Mouse (Mus musculus) A20 (cell line): Measurements from ENCODE around the gene Cirbp.
"Not testable (repeated sequence)": the region's sequence is repeated elsewhere in the genome, so short reads cannot be mapped to it uniquely, and the experiment has no call there.

Source experiments
- DNase-seq: peaks from one replicate; pipeline ENCODE4 v3.0.0-alpha.2; 2011; ENCODE audit warnings: low read depth, low spot score

Gene Cirbp

DNA sequence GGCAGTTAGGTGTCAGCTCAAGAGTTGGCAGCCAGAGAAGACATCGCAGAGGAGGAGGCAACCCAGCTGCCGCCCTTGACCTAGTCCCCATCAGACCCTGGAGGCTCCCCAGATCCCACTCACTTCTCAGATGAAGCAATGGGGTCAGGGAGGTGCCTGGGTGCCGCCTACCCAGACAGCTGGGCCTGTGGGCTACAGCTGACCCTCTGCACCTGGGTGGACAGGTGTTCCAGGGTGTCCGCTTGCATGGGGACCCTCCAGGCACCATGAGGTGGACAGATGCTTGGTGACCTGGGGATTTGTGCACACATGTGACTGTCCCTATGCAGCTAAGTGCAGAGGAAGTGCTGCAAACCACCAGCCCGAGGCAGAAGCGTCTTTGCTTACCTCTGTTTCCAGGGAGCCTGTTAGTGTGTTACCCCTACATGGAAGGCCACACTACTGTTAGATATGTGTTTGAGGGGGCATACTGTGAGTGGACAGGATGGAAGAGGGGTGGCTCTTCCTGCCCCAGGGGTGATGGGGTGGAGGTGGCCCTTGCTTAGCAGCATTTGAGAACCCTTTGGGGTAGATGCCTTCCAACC is 3.0 kb upstream of the Cirbp start:
- DNase-seq, result no peak

DNA sequence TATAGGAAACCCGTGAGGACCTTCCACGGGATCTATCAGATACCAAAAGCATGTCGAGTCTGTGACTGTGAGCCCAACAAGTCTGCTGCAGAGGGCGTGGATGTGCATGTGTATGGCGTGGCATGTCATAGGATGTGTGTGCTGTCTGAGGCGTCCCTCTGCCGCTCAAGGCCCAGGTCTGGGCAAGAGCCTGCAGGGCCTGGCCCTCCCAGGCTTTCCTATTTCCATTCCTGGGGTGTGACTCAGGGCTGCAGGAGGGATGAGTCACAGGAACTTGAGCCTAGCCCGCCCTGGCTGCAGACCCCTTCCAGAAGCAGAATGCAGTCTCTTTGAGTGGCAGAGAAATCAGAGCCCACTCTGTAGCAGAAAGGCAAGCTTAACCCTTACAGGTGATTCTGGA is 2.1 kb upstream of the Cirbp start:
- no peak for DNase-seq

DNA sequence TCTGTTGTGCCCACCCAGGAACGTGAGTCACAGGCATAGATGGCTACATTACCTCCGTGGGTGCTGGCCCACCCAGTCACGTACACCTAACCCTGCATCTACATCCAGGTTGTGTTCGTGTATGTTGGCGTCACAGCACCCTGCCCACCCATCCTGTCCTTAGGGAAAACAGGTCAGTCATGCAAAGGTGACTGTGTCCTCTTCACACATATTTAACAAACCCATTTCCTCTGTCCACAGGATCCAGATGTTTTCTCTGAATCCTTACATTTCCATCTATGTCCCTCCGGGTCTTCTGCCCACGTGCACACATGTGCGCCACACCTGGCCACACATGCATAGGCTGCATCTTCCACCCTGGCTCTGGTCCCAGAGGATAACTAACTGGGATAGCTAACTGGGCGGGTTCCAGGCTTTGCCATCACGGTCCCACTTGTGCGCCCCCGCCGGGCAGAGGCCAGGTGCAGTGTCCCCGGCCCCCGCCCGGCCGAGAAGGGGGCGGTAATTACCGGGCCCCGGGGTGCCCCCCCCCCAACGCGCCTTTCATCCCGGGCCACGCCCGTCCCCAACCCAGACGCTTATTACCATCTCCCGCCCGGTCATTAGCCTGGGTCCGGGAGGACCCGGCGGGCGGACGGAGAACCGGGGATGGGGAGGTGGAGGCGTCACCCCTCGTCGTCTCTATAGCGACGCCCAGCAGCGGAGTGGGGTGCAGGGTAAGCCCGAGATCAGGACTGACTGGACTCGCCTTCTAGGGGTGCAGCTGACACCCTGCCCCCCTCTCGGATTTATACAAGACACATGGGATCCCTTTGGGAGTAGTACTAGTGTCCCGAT is 1.4 kb upstream of the Cirbp start:
- DNase-seq, result no peak

DNA sequence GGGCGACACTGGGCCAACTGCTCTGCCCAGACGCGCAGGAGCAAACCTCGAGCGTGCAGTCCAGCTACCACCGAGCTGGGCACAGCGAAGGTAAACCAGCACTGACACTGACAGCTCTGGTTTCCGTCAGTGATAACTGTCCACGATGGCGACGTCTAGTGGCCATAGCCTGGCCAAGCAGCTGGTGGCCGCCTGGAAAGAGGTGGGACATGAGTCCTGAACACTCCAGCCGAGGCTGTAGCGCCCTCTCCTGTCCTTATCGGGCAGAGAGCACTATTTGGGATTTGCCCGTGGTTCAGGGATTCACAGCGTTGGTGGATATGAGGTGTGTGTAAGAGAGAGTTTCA is 814 bp upstream of the Cirbp start:
- DNase-seq, result peak; percentile 96

DNA sequence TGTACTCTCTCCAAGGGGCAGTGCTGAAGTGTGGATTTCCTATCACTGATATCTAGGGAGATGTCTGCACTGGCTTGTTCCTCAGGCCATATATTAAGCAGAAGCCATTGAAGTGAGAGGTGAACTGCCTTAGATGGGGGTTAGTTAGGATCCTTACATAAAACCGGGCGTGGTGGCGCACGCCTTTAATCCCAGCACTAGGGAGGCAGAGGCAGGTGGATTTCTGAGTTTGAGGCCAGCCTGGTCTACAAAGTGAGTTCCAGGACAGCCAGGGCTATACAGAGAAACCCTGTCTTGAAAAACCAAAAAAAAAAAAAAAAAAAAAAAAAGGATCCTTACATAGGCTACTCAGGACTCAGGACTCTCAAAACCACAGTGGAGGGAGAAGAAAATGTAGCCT is 351 bp downstream of the Cirbp start:
- not testable (repeated sequence) for DNase-seq

DNA sequence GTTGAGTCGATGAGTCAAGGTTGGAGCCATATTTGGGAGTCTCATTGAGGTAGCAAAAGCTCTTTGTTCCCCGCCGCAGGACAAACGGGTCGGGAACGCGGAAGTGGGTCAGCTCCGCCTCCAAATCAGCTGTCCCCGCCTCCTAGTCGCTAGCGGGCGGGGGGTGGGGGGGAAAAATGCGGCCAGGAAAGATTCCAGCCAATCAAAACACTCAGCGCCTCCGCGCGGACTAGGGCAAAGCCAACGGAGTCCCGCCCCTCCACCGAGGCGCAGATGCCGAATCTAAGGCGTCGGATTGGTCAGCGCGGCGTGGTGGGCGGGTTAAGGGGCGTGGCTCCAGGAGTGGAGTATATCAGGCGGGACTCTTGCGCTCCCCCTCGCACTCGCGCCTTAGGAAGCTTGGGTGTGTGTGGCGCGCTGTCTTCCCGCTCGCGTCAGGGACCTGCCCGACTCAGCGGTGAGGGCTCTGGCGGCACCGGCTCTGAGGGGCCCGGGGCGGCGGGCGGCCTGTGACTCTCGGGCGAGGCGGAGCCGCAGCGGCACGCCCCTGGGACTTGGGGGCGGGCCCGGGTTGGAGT is 1.8 kb downstream of the Cirbp start:
- DNase-seq, result peak; percentile 99

DNA sequence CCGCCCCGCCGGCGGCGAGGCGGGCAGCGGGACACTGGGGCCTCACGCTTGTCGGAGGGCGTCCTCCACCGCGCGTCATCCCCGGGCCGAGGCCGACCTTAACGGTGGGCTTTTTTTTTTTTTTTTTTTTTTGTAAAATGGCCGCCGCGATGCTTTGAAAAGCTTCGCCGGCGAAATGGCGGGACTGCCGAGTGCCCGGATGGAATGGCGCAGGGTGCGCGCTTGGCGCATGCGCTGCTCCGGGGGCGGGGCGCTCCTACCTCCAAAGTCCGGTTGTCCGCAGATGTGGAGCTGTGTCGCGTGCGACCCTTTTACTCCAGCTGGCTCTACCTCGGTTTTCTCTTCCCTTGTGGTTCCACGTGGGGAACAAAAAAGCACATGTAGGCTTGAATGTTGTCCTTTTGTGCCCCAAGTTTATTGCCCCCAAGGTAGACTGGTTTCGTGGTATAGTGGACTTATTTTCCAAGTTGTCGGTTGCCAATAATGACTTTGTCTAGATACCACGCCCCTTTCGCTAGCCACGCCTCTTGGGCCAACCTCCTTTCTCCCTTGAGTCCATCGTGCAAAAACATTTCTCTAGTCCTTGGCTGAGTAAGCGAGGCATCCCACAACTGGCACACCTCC is 2.4 kb downstream of the Cirbp start:
- peak; percentile 97 for DNase-seq

DNA sequence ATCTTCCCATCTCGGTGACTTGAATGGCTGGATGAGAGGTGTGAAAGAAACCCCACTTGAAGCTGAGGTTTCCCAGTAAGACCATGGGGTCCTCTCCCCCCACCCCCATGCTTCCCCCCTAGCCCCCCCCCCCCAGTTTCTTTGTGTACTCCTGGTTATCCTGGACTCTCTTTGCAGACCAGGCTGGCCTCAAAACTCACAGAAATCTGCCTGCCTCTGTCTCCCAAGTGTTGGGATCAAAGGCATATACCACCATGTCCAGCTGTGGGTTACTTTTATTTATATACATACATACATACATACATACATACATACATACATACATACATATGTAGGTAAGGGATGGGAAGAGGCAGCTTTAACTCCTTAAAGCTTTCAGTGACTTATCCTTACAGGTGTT is 3.3 kb downstream of the Cirbp start:
- DNase-seq, result no peak

DNA sequence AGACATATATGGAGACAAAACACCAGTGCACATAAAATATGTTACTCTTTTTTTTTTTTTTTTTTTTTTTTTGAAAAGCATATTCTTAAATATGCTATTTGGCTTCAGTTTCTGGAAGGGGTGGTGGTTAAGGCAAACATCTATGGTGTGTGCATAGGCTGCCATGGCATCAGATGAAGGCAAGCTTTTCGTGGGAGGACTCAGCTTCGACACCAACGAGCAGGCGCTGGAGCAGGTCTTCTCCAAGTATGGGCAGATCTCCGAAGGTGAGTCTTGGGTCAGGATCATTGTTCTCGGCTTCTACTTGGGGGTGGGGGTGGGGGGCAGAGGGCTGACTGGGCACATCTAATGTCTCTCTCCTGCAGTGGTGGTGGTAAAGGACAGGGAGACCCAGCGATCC is 3.9 kb downstream of the Cirbp start:
- DNase-seq, result no peak

DNA sequence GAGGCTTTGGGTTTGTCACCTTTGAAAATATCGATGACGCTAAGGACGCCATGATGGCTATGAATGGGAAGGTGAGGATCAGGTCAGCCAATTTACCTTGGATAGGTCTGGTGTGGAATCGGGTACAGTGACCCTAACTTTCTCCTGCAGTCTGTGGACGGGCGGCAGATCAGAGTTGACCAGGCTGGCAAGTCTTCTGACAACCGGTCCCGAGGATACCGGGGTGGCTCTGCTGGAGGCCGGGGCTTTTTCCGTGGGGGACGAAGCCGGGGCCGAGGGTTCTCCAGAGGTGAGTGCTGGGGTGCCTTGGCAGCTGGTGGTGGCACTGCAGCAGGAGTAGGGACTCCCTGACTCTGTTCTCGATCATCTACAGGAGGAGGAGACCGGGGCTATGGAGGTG is 4.3 kb downstream of the Cirbp start:
- no peak for DNase-seq

DNA sequence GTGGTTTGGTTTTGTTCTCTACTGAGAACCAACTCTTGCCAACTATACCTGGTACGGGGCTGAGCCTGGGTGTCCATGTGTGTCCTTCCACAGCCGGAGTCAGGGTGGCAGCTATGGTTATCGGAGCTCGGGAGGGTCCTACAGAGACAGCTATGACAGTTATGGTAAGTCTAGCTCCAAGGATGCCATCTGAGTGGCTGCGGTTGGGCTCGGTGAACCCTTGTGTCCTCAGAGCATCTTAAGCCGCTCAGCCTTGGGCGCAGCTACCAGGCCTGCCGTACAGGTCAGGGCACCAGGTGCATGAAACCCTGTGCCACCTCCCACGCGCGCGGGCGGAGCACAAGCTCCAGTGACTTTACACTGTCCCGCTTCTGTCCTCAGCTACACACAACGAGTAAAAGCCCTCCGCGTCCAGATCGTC is 4.8 kb downstream of the Cirbp start:
- DNase-seq, result no peak

DNA sequence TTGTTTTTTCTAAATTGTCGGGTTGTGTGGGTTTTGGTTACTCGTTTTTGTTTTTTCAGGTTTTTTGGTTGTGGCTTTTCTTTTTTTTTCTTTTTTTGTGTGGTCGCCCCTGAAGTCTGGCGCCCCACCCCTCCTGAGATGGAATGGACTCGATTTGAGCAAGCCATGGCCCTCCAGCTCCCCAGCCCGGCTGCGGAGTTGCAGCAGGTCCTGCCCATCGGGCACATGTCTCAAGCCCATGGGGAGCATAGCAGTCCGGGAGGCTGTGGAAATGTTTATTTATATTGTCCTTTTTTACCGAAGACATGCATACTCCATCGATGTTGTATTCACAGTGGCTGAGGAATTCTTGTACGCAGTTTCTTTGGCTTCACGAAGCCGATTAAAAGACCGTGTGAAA is 5.5 kb downstream of the Cirbp start:
- DNase-seq, result no peak

DNA sequence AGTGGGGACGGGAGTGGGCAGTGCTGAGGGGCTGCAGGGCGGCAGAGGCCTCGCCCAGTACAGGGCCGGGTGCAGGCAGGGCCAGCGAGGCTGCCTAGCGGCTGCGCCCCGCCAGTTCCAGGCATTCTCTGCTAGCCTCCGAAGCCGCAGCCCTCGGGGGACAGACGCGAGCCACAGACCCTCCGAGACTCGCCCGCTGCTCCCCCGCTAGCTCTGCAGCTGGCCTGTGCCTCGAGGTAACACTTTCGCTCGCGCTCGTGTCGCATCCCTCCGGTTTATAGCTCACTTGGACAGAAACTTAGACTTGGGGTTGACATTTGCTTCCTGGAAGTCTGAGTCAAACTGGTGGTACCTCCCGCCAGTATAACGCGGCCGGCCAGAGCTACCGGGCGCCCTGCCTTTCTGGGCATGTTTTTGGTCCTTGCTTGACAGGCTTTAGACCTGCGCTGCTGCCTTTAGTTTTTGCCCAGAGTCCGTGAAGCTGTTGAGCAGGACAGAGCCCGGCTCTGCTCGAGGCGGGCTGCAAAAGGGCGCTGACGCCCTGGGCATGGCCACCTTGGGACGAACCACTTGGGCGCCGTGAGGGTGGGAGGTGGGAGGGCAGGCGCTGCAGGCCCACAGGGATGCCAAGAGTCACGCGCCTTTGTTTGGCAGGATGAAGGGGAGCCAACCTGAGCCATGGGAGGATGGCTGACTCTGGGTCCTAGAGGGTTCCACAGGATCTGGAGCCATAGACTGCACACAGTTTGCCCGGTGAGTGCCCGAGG is 6.2 kb downstream of the Cirbp start:
- DNase-seq, result no peak

DNA sequence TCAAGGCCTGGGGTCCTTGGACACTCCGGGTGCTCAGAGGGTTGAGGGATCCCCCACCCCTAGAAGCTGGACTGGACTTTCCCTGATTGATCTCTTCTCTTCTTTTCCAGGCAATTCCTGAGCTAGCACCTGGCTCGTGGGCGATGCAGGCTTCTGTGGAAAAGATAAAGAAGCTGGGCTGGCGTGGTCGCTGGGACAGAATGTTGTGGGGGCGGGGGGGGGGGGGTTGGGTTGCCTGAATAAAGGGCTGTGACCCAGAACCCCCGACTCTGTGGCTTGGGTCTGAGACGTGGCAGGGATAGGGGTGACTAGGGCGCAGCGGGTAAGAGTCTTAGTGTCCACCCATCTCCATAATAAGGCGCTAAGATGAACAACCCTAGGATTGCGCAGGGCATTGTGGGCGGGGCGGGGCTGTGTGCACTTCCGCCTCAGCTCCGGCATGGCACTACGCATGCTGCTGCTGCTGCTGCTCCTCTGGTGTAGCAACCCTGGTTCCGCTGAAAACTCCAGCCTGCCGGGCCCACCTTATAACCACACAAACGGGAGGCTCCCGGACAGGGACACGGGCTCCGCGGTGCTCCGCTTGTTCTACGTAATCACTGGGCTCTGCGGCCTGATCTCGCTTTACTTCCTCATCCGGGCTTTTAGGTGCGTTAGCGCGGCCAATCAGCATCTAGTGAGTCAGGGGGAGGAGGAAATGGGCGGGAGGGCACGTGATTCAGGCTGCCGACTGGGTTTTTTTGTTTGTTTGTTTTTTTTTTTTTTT is 6.9 kb downstream of the Cirbp start, which contains the start of gene 1600002K03Rik:
TSS of gene 1600002K03Rik (plus strand) at position 418 of the 766 bp plus-strand sequence.
- DNase-seq, result peak; percentile 98

DNA sequence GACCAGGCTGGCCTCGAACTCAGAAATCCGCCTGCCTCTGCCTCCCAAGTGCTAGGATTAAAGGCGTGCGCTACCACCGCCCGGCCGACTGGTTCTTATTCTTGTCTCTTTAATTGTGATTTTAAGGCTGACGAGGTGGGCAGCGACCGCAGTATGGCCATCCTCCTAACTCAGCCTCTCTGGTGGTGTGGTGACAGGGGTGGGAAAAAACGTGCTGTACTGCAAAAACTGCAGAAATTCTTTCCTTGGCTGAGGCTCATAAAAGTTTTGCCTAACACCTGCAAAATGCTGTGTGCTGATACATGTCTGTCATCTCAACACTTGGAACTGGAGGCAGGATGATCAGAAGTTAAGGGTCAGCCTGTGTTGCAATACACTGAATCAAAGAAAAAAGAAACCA is 7.6 kb downstream of the Cirbp start:
- no peak for DNase-seq

DNA sequence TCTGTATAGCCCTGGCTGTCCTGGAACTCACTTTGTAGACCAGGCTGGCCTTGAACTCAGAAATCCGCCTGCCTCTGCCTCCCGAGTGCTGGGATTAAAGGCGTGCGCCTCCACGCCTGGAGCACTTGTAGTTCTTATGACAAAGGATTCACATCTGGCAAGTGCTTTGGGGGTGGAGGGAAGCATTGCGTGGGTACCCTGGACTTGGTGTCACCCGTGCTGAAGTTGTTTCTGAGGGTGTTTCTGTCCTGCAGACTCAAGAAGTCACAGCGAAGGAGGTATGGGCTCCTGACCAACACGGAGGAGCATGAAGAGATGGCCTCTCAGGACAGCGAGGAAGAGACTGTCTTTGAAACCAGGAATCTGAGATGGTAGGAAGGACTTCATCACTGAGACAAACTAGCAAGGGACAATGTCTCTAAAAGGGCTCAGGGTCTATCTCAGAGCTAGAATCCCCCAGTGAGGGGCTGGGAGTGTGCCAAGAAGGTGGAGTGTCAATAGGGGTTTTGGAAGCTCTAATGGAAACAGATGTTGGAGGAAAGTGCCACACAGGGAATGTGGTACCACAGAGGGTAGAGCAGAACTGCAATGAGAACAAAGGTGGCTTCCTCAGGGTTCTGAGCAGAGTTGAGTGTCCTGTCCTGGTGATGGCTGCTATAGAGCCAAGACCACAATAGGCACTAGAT is 8.3 kb downstream of the Cirbp start:
- no peak for DNase-seq

DNA sequence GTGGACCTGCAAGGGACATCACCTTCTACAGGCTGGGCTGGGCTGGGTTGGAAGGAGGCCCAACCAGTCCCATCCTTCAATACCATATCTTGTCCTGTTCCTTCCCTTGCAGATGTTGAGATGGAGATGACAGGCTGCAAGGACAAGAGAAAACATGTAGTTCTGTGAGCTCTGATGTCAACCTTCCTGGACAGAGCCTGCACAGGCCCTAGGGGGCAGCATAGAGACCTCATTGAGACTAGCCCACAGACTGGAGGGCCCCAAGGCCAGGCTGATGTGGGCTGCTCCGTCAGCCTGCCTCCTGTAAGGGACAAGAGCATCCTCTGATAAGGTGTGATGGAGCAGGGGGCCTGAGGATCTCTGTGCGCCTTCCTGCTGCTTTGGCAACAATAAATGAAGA is 8.9 kb downstream of the Cirbp start:
- peak; percentile 84 for DNase-seq

DNA sequence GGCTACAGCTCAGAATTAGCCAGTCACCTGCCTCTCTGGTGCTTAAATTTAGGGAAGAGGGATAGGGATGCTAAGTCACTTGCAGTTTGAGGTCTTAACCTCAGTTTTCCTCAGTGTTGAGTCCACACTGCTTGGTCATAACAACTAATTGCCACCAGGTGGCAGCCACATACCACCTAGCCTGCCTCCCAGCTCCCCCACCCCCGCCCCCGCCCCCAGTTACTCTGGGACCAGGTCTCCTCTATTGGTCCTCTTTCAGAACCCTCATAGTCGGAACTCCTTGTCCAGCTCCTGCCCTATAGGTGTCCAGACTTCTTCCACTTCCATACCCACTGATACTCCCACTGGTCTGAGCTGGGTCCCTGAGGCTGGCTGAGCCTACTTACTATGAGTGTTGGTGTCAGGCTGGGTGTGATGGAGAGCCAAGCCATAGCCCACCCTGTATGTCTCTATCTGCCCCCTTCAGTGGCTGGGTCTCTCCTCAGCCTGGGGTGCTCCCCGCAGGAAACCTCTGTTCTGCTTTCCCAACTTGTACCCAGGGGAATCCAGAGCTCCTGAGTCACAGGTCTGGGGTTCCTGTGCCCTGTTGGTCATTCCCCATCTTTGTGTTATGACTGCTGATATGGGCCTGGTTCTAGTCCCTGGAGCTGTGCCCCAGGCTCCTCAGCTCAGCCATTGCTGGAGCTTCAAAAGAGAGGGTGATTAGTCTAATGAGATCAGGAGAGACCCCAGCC is 9.9 kb downstream of the Cirbp start:
- peak; percentile 66 for DNase-seq

DNA sequence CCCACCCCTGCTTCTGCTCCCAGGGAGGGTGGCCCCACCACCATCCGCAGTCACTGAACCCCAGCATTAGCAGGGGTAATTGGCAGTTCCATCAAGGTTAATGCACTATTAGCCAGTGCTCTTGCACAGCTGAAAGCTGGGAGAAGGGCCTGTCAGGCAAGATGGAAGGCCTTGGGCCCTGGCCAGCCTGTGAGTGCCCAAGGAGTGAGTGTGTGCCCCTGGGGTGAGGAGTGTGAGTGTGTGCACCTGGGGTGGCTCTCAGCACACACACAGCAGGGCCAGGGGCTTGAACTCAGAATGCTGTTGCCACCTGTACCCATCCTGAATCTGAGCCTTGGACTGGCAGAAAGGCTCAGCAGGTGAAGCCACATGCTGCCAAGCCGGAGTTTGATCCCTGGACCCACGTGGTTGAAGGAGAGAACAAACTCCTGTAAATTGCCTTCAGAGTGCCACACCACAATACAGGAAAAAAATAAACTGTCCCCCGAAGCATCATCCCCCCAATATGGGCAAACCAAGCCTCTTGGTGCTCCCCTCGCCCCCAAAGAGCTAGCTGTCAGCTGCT is 10.6 kb downstream of the Cirbp start:
- DNase-seq, result no peak
